Mouse (Mus musculus) liver, adult 2 months (tissue): ENCODE results near the gene St5. TPM values are rescaled to one million over a fixed set of nuclear protein-coding genes. Genes with fewer than 3 reads are reported as not detected.

Experiments used
- DNase-seq: peaks from one replicate; pipeline ENCODE4 v3.0.0-alpha.2; 2011; ENCODE audit warnings: low read depth, low spot score; ENCODE audit errors: extremely low read depth
- H3K27ac ChIP-seq: fragments of 200-500 bp; replicated peaks from 2 replicates; pipeline ENCODE4 v1.5.1; 2012; ENCODE audit warnings: low read depth, mild to moderate bottlenecking, control low read depth, inconsistent platforms, low read length; ENCODE audit not compliant: insufficient read depth
- H3K27me3 ChIP-seq: fragments of 200-500 bp; 2 replicates; pipeline ENCODE4 v1.6.1; 2012; ENCODE audit warnings: mild to moderate bottlenecking, moderate library complexity, low read length, inconsistent platforms; ENCODE audit not compliant: control insufficient read depth, insufficient read depth
- H3K36me3 ChIP-seq: fragments of 200-500 bp; 2 replicates; pipeline ENCODE4 v1.6.1; 2012; ENCODE audit warnings: low read length, inconsistent platforms; ENCODE audit not compliant: control insufficient read depth, insufficient read depth
- H3K4me1 ChIP-seq: fragments of 200-500 bp; 2 replicates; pipeline ENCODE4 v1.6.1; 2011; ENCODE audit warnings: low read length; ENCODE audit not compliant: control insufficient read depth, insufficient read depth
- H3K4me3 ChIP-seq: fragments of 200-500 bp; 2 replicates; pipeline ENCODE4 v1.5.1; 2011; ENCODE audit warnings: low read depth, mild to moderate bottlenecking, control low read depth, low read length, moderate library complexity; ENCODE audit not compliant: insufficient read depth
- H3K79me2 ChIP-seq: fragments of 200-500 bp; 2 replicates; pipeline ENCODE4 v1.6.1; 2012; ENCODE audit warnings: inconsistent platforms, mild to moderate bottlenecking, low read length, moderate library complexity; ENCODE audit not compliant: control insufficient read depth, insufficient read depth
- H3K9ac ChIP-seq: fragments of 200-500 bp; 2 replicates; pipeline ENCODE4 v1.6.1; 2012; ENCODE audit warnings: low read depth, mild to moderate bottlenecking, control low read depth, inconsistent platforms, low read length
- CTCF ChIP-seq: fragments of 200-500 bp; IDR thresholded peaks from 2 replicates; pipeline ENCODE4 v1.5.1; 2011; ENCODE audit warnings: low read depth, low read length, control low read depth
- POLR2A ChIP-seq: fragments of 200-500 bp; IDR thresholded peaks from 2 replicates; pipeline ENCODE4 v1.6.1; 2011; ENCODE audit warnings: low read length, control low read depth; ENCODE audit not compliant: insufficient read depth; ENCODE audit errors: extremely low read depth
- WGBS: fragments of 180-500 bp; shearing (Covaris S2); methylation state at CpG from one replicate; pipeline ENCODE4 v1.1.7; 2018; 5-methylcytosine and 5-hydroxymethylcytosine counted together
- polyA plus RNA-seq: library from polyadenylated mRNA; depleted of rRNA; stranded (reverse); fragments of >200 nt; gene quantifications from 2 replicates; pipeline ENCODE4 v1.2.3, GENCODE M21; 2012
- total RNA-seq: library from RNA; depleted of rRNA; stranded (reverse); fragments of >200 nt; gene quantifications from 2 replicates; pipeline ENCODE4 v1.2.3, GENCODE M21; 2014

St5 gene
- total and polyA plus RNA-seq, 2 experiments = 8.3 to 36.4 TPM

DNA sequence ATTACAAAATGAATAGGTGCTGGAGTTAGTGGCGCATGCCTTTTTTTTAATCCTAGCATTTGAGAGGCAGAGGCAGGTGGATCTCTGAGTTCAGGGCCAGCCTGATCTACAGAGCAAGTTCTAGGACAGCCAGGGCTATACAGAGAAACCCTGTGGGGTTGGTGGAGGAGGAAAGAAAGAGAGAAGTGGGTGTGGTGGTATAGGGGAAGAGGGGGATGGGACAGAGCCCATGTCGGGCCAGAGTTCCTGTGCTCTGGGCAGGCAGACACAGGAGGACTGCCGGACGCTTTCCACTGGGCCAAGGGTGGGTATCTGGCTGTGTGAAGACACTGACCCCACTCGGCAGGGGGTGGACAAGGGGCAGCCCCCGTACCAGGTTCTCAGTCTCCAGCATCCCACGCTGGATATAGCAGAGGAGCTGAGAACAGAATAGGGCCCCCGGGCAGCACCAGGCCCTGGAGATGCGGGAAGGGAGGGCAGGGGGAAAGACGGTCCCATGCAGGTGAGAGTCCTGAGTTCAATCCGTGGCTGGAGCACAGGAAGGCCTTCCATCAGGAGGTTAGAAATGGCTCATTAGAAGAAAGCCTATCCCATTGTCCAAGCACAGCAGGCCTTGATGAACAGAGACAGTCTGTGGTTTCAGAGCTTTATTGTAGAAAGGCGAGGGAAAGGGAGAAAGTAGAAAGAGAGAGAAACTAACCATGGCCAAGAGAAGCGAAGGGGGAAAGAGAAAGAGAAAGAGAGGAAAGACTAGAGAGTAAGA lies 8.6 kb downstream of the St5 start:
- Histone ChIP-seq H3K27me3 (no peaks in the 10 kb centered on the region), H3K27ac (no peak overlapping the region), H3K4me1 (no peaks in the 10 kb centered on the region), H3K36me3 (no peaks in the 10 kb centered on the region), H3K79me2 (no peaks in the 10 kb centered on the region), H3K4me3 (no peak overlapping the region), H3K9ac (no peak overlapping the region)
- 85% methylated on average over 13 of the region's 13 CpGs for WGBS
- DNase-seq = no peak
- no peak for TF ChIP-seq POLR2A
- TF ChIP-seq CTCF = no peak

- WGBS = 65% methylated on average over 5 of the region's 5 CpGs
- Histone ChIP-seq H3K27ac (peak overlapping the region; percentile 41; the same call in 1 of the 2 replicates), H3K9ac (no peak overlapping the region), H3K79me2 (no peaks in the 10 kb centered on the region), H3K27me3 (no peaks in the 10 kb centered on the region), H3K36me3 (no peaks in the 10 kb centered on the region), H3K4me1 (no peaks in the 10 kb centered on the region), H3K4me3 (no peak overlapping the region)
- peak; percentile 19 for DNase-seq
- no peak for TF ChIP-seq CTCF
- TF ChIP-seq POLR2A = no peak
Observed at GRCm38 (mm10) chr7:109690961-109691360, 12.4 kb downstream of the St5 start.

GRCm38 (mm10) chr7:109690101-109690500 lies 13.3 kb downstream of the St5 start:
- WGBS = 90% methylated on average over 3 of the region's 3 CpGs
- Histone ChIP-seq H3K36me3 (no peaks in the 10 kb centered on the region), H3K9ac (no peak overlapping the region), H3K27me3 (no peaks in the 10 kb centered on the region), H3K27ac (no peak overlapping the region), H3K4me1 (no peaks in the 10 kb centered on the region), H3K4me3 (no peak overlapping the region), H3K79me2 (no peaks in the 10 kb centered on the region)
- TF ChIP-seq CTCF = no peak
- no peak for TF ChIP-seq POLR2A
- DNase-seq = no peak

- H3K4me3 ChIP-seq = no peak overlapping the region
- no peak for DNase-seq
- no peak overlapping the region for H3K27ac ChIP-seq
- no peaks in the 10 kb centered on the region for H3K79me2 ChIP-seq
- no peaks in the 10 kb centered on the region for H3K27me3 ChIP-seq
- no peaks in the 10 kb centered on the region for H3K36me3 ChIP-seq
- H3K4me1 ChIP-seq = no peaks in the 10 kb centered on the region; the same call in 1 of the 2 replicates
- 75% methylated on average over 9 of the region's 9 CpGs for WGBS
- no peak overlapping the region for H3K9ac ChIP-seq
- TF ChIP-seq CTCF (no peak), POLR2A (no peak)
Observed at GRCm38 (mm10) chr7:109686585-109687128, 16.7 kb downstream of the St5 start.

GRCm38 (mm10) chr7:109680879-109681278 lies 22.5 kb downstream of the St5 start:
- DNase-seq = no peak
- 91% methylated on average over 1 of the region's 1 CpGs for WGBS
- no peaks in the 10 kb centered on the region for H3K79me2 ChIP-seq
- no peaks in the 10 kb centered on the region for H3K27me3 ChIP-seq
- H3K4me1 ChIP-seq = no peaks in the 10 kb centered on the region; the same call in 1 of the 2 replicates
- no peak overlapping the region for H3K9ac ChIP-seq
- no peak overlapping the region for H3K4me3 ChIP-seq
- no peak for TF ChIP-seq CTCF
- no peak for TF ChIP-seq POLR2A
- no peak overlapping the region for H3K27ac ChIP-seq
- H3K36me3 ChIP-seq = no peaks in the 10 kb centered on the region

- TF ChIP-seq POLR2A (no peak), CTCF (no peak)
- no peak for DNase-seq
- no peaks in the 10 kb centered on the region for H3K36me3 ChIP-seq
- H3K27ac ChIP-seq = no peak overlapping the region
- no peaks in the 10 kb centered on the region for H3K79me2 ChIP-seq
- H3K9ac ChIP-seq = no peak overlapping the region
- H3K4me1 ChIP-seq = no peaks in the 10 kb centered on the region; the same call in 1 of the 2 replicates
- H3K4me3 ChIP-seq = no peak overlapping the region
- no peaks in the 10 kb centered on the region for H3K27me3 ChIP-seq
- WGBS = 91% methylated on average over 2 of the region's 2 CpGs
Observed at GRCm38 (mm10) chr7:109680284-109680683, 23.1 kb downstream of the St5 start.
